Mouse (Mus musculus) myocyte (in vitro differentiated cells): ENCODE results near the gene Prdm1.

Experiments used
- MYOG ChIP-seq, 3 experiments: IDR thresholded peaks; one replicate each; pipeline ENCODE4 v1.6.1; 2011; ENCODE audit warnings: control low read depth in 2 of 3, low read depth in 2 of 3, mild to moderate bottlenecking in 2 of 3; ENCODE audit not compliant: insufficient read length in 2 of 3, control insufficient read depth in 1 of 3, insufficient read depth in 1 of 3
- POLR2A ChIP-seq: IDR thresholded peaks from one replicate; pipeline ENCODE4 v1.6.1; 2011; ENCODE audit warnings: low read depth, mild to moderate bottlenecking, control low read depth, moderate library complexity; ENCODE audit not compliant: insufficient read length
- TCF12 ChIP-seq: IDR thresholded peaks from one replicate; pipeline ENCODE4 v1.6.1; 2011; ENCODE audit warnings: mild to moderate bottlenecking, control low read depth; ENCODE audit not compliant: poor library complexity, insufficient read depth, severe bottlenecking
- TCF3 ChIP-seq: IDR thresholded peaks from one replicate; pipeline ENCODE4 v1.6.1; 2011; ENCODE audit warnings: low read depth, control low read depth; ENCODE audit not compliant: insufficient read length

- TF ChIP-seq TCF12 (no peak), MYOG (IDR thresholded peaks at IDR 0.05; ENCODE audit: control insufficient read depth in 1 of 3, insufficient read depth in 1 of 3, insufficient read length in 2 of 3, low read depth in 2 of 3) (no peak), POLR2A (no peak), TCF3 (no peak)
These were observed 28.3 kb downstream of the Prdm1 start for GRCm38 (mm10) chr10:44499897-44500519.
